Comparison of ENCODE assay signal across 8 mouse cellular contexts in genomic region chr11:104195791-104196190, GRCm38 (mm10). TPM values are rescaled to one million over a fixed set of nuclear protein-coding genes. Genes with fewer than 3 reads are reported as not detected.
DNase-seq lines count a peak whose midpoint lies in the region; ATAC-seq and TF ChIP-seq lines count a peak whose summit lies in the region.

No protein-coding gene starts in this region.

- no peak; the same call in none of the 2 replicates for TF ChIP-seq RAD21 in MEL (IDR thresholded peaks at IDR 0.05; ENCODE audit: low read depth, low read length)

- ATAC-seq in erythroblast, adult 5-6 weeks (replicated peaks; ENCODE audit: low FRiP score, poor library complexity, severe bottlenecking): peak; percentile 75

- peak in 2 of 3 experiments; percentile 90 to 99; a peak in 5 of 6 replicates for TF ChIP-seq CTCF in MEL (IDR thresholded peaks at IDR 0.05 in 2 of 3, conservative IDR thresholded peaks at IDR 0.05 in 1 of 3; ENCODE audit: control insufficient read depth in 1 of 3, insufficient read depth in 1 of 3, low read depth in 2 of 3, low read length in 3 of 3, poor library complexity in 1 of 3, severe bottlenecking in 1 of 3)

- peak; percentile 87 for DNase-seq in MEL (ENCODE audit: low read depth, low spot score)
- DNase-seq in brain, adult 2 months (ENCODE audit: low read depth, low spot score): peak; percentile 97
- DNase-seq in heart, postnatal 10 days: peak; percentile 77 to 91
- peak; percentile 86 to 96 for DNase-seq in layer of hippocampus, adult 8-10 months (ENCODE audit: low spot score in 2 of 2)
- DNase-seq in lung, postnatal 10 days: peak; percentile 89
- DNase-seq in retina, postnatal 1 day: peak; percentile 94
- DNase-seq in urinary bladder, postnatal 14 days (ENCODE audit: low spot score): peak; percentile 75

- no peak for TF ChIP-seq EP300 in MEL (IDR thresholded peaks at IDR 0.05; ENCODE audit: low read depth in 1 of 2, low read length in 2 of 2)

- no peaks in the 10 kb centered on the region for H3K9me3 ChIP-seq in MEL (replicated peaks; ENCODE audit: insufficient read depth, low read length)

- no peaks in the 10 kb centered on the region for H3K4me1 ChIP-seq in MEL (ENCODE audit: control insufficient read depth in 1 of 2, insufficient read depth in 2 of 2, low read length in 2 of 2)

- no peak overlapping the region for H3K9ac ChIP-seq in MEL (ENCODE audit: control insufficient read depth, low read depth, low read length, poor library complexity, severe bottlenecking)

- peaks cover 0 to 3% of the 10 kb centered on the region in 2 experiments; a peak in 2 of 4 replicates for H3K27me3 ChIP-seq in MEL (ENCODE audit: control insufficient read depth in 1 of 2, insufficient read depth in 2 of 2, low read length in 2 of 2)

- no peaks in the 10 kb centered on the region for H3K79me2 ChIP-seq in MEL (ENCODE audit: control insufficient read depth, insufficient read depth, low read length, poor library complexity)

- H3K4me3 ChIP-seq in MEL (ENCODE audit: control insufficient read depth in 1 of 2, insufficient read depth in 1 of 2, low read depth in 2 of 2, low read length in 2 of 2): no peak overlapping the region

- intact Hi-C loops in heart, postnatal 10 days (cut with DNase I): no loop called here

- H3K27ac ChIP-seq in MEL (ENCODE audit: control insufficient read depth, low read depth, low read length): no peak overlapping the region

- no peak for TF ChIP-seq POLR2A in MEL (IDR thresholded peaks at IDR 0.05; ENCODE audit: control insufficient read depth in 1 of 2, insufficient read depth in 1 of 2, low read depth in 1 of 2, low read length in 2 of 2, poor library complexity in 1 of 2)

- H3K36me3 ChIP-seq in MEL (ENCODE audit: control insufficient read depth in 1 of 2, insufficient read depth in 2 of 2, low read length in 2 of 2): no peaks in the 10 kb centered on the region

TF ChIP-seq in MEL, 35 proteins besides CTCF, POLR2A, EP300 and RAD21:
- TF ChIP-seq POLR2AphosphoS2 (IDR thresholded peaks at IDR 0.05; ENCODE audit: low read length) (no peak), JUND (IDR thresholded peaks at IDR 0.05; ENCODE audit: low read depth, low read length) (peak; percentile 57; the same call in 1 of the 2 replicates), SMC3 (IDR thresholded peaks at IDR 0.05; ENCODE audit: low read depth, low read length) (peak; percentile 93), ZC3H11A (IDR thresholded peaks at IDR 0.05; ENCODE audit: low read depth, low read length) (peak; percentile 88), NRF1 (IDR thresholded peaks at IDR 0.05; ENCODE audit: insufficient read depth, low read depth, low read length, poor library complexity, severe bottlenecking) (0 out of 2 replicates have a peak, but pooled peaks have one; percentile 13), SIN3A (IDR thresholded peaks at IDR 0.05; ENCODE audit: low read length) (peak; percentile 44; the same call in 1 of the 2 replicates), GATA1 (IDR thresholded peaks at IDR 0.05; ENCODE audit: low read depth, low read length) (0 out of 2 replicates have a peak, but pooled peaks have one; percentile 37), MEF2A (IDR thresholded peaks at IDR 0.05; ENCODE audit: extremely low read depth, insufficient replicate concordance, low read depth, low read length, poor library complexity, severe bottlenecking) (no peak), BHLHE40 (IDR thresholded peaks at IDR 0.05; ENCODE audit: borderline replicate concordance, low read depth, low read length) (0 out of 2 replicates have a peak, but pooled peaks have one; percentile 10)

RNA-seq across cellular contexts. Expression of gene Sppl2c, which starts 9.7 kb away (rescaled TPM):
- total RNA-seq in MEL (2012; rRNA removed): not detected in 2 replicates
- not detected for polyA plus RNA-seq in MEL (2012; ENCODE audit: insufficient read depth in 1 of 2, insufficient read length in 2 of 2, low read depth in 1 of 2, low replicate concordance in 2 of 2, missing spikeins in 1 of 2)
- not detected in 2 replicates for total RNA-seq in erythroblast, adult 5-6 weeks (2015; ENCODE audit: low replicate concordance)
- not detected in 2 replicates for total RNA-seq in erythroblast, adult 5-6 weeks (2017; ENCODE audit: low replicate concordance)
- not detected for total RNA-seq in heart, postnatal 10 days (2021)
- total RNA-seq in layer of hippocampus, adult 8-10 months (2022): not detected

RNA-seq across cellular contexts. Expression of gene Mapt, which starts 35.4 kb away (rescaled TPM):
- 0.72 and 0.89 TPM in 2 replicates for total RNA-seq in MEL (2012; rRNA removed)
- polyA plus RNA-seq in MEL (2012; ENCODE audit: insufficient read depth in 1 of 2, insufficient read length in 2 of 2, low read depth in 1 of 2, low replicate concordance in 2 of 2, missing spikeins in 1 of 2): 1 to 10 TPM in 1 of 2 experiments, not detected in 1; 1.7 TPM
- total RNA-seq in erythroblast, adult 5-6 weeks (2015; ENCODE audit: low replicate concordance): not detected in 2 replicates
- not detected in 2 replicates for total RNA-seq in erythroblast, adult 5-6 weeks (2017; ENCODE audit: low replicate concordance)
- total RNA-seq in heart, postnatal 10 days (2021): 10 to 100 TPM; 40.7 to 52.8 TPM
- 100 to 1,000 TPM; 300 to 367 (median 345) TPM for total RNA-seq in layer of hippocampus, adult 8-10 months (2022)

Comparison
In these comparisons a context has a peak if more than half of its experiments do, and no peak if none do; other contexts are left out.
1. RNA of gene Mapt, which starts 35.4 kb away (total RNA-seq): 300 to 367 TPM in layer of hippocampus, adult 8-10 months and 40.7 to 52.8 TPM in heart, postnatal 10 days; 0.72 to 0.89 TPM in MEL and not detected in erythroblast, adult 5-6 weeks; every median in the first group is over 10 times any median in the second.
2. Peak in every context shown above with its lines, with median percentiles within 50 percentile points of each other: DNase-seq.